Mouse (Mus musculus) brain, embryonic 14.5 days (tissue): ENCODE results near the gene Thoc6.

Source experiments
- CTCF ChIP-seq: fragments of 200-500 bp; IDR thresholded peaks from 2 replicates; pipeline ENCODE4 v1.5.1; 2012; ENCODE audit warnings: inconsistent platforms, mild to moderate bottlenecking, moderate library complexity, borderline replicate concordance; ENCODE audit not compliant: insufficient read depth, insufficient read length; ENCODE audit errors: extremely low read depth
- POLR2A ChIP-seq: fragments of 200-500 bp; IDR thresholded peaks from 2 replicates; pipeline ENCODE4 v1.6.1; 2012; ENCODE audit warnings: mild to moderate bottlenecking, inconsistent platforms, borderline replicate concordance; ENCODE audit not compliant: poor library complexity, insufficient read depth, insufficient read length, severe bottlenecking; ENCODE audit errors: extremely low read depth

DNA sequence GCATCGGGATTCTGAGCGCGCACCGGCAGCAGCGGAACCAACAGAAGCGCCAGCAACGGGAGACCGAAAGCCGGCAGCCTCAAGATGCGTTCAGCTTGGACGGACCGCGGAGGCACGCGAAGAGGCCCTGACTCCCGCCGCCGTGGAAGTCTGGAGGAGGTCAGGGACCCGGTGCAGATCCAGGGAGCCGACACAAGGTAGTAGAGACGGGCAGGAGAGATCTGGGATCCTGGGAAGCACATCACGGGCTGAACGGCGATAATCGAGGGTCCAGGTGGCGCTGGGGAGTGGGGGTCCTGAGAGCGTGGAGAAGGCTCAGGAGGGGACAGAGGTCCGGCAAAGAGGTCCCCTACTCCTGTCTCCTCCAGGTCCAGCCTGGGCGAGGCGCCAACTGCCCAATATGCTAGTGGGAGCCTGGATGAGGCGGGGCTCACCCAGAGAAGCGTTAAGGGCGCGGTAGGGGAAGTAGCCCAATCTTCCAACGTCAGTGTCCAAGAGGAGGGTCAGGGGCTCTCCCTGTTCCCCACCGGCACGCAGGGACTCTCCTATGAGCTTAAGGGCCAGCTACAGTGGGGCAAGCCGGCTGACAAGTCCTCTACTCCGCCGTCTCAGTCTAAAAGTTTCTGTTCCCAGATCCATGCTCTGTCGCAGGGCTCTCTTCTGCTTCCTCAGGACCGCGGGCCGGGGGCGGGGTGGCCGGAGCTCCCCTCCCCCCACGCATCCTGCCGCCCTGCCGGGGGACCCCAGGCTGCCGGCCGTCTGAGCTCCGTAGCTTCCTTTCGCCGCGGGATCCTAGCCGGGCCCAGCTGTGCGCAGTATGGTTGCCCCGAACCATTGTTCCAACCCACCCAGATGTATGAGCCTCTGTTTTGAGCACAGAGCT is 28.8 kb downstream of the Thoc6 start, which contains the start of gene Mmp25:
- TF ChIP-seq POLR2A (no peak), CTCF (no peak)
